Mouse (Mus musculus) bone marrow, adult 2 months (tissue): ENCODE data around the gene Map2k1.

Source experiments
- CTCF ChIP-seq: fragments of 200-500 bp; IDR thresholded peaks from 2 replicates; pipeline ENCODE4 v1.5.1; 2011; ENCODE audit warnings: low read length, control low read depth; ENCODE audit not compliant: control insufficient read depth, insufficient read depth
- POLR2A ChIP-seq: fragments of 200-500 bp; IDR thresholded peaks from 2 replicates; pipeline ENCODE4 v1.6.1; 2011; ENCODE audit warnings: low read depth, mild to moderate bottlenecking, control low read depth, low read length, borderline replicate concordance; ENCODE audit not compliant: control insufficient read depth

- TF ChIP-seq POLR2A (no peak), CTCF (no peak)
These were observed 14.8 kb upstream of the Map2k1 start for GRCm38 (mm10) chr9:64268196-64268595.
